Mouse (Mus musculus) embryonic facial prominence, embryonic 13.5 days (tissue): ENCODE results near the gene Fcmr. TPM values are rescaled to one million over a fixed set of nuclear protein-coding genes. Genes with fewer than 3 reads are reported as not detected.

Experiments used
- ATAC-seq: fragments of 200-750 bp; cut with Nextera tagmentation; 2 replicates; pipeline ENCODE4 v1.8.0; 2017; ENCODE audit warnings: low read depth; ENCODE audit not compliant: insufficient number of reproducible peaks, insufficient read depth, low FRiP score, low TSS enrichment
- H3K27ac ChIP-seq: fragments of 300-500 bp; sonication (generic); 2 replicates; pipeline ENCODE4 v1.5.1; 2015; ENCODE audit warnings: moderate library complexity, mild to moderate bottlenecking, inconsistent platforms
- H3K27me3 ChIP-seq: fragments of 300-500 bp; sonication (generic); 2 replicates; pipeline ENCODE4 v1.6.1; 2015; ENCODE audit warnings: mild to moderate bottlenecking, inconsistent platforms
- H3K36me3 ChIP-seq: fragments of 300-500 bp; sonication (generic); 2 replicates; pipeline ENCODE4 v1.6.1; 2015; ENCODE audit warnings: mild to moderate bottlenecking, inconsistent platforms
- H3K4me1 ChIP-seq: fragments of 300-500 bp; sonication (generic); 2 replicates; pipeline ENCODE4 v1.6.1; 2015; ENCODE audit warnings: inconsistent platforms
- H3K4me2 ChIP-seq: fragments of 300-500 bp; sonication (generic); 2 replicates; pipeline ENCODE4 v1.6.1; 2015; ENCODE audit warnings: moderate library complexity, mild to moderate bottlenecking, inconsistent platforms
- H3K4me3 ChIP-seq: fragments of 300-500 bp; sonication (generic); 2 replicates; pipeline ENCODE4 v1.5.1; 2015; ENCODE audit warnings: mild to moderate bottlenecking, inconsistent platforms
- H3K9ac ChIP-seq: fragments of 300-500 bp; sonication (generic); 2 replicates; pipeline ENCODE4 v1.6.1; 2015; ENCODE audit warnings: mild to moderate bottlenecking, inconsistent platforms
- H3K9me3 ChIP-seq: fragments of 300-500 bp; sonication (generic); 2 replicates; pipeline ENCODE4 v1.6.1; 2016; ENCODE audit warnings: inconsistent platforms
- WGBS: fragments of 180-500 bp; shearing (Covaris S2); methylation state at CpG from one replicate; pipeline ENCODE4 v1.1.7; 2015; ENCODE audit warnings: mixed read lengths; 5-methylcytosine and 5-hydroxymethylcytosine counted together
- polyA plus RNA-seq: library from polyadenylated mRNA; unstranded; fragments of >200 nt; fragmentation: Nextera tagmentation; extraction: Ambion mirVana; gene quantifications from 2 replicates; pipeline ENCODE4 v1.2.1, GENCODE M21; 2015

Fcmr gene
- polyA plus RNA-seq, 1 experiment from 2014 or later = not detected

GRCm38 (mm10) chr1:130875139-130875538 lies 9.7 kb downstream of the Fcmr start:
- no peak overlapping the region for H3K27ac ChIP-seq
- no peaks in the 10 kb centered on the region for H3K36me3 ChIP-seq
- no peak overlapping the region for H3K4me2 ChIP-seq
- WGBS = 41% methylated on average over 3 of the region's 3 CpGs
- no peak for ATAC-seq
- H3K4me1 ChIP-seq = peaks cover 8% of the 10 kb centered on the region; the same call in 1 of the 2 replicates
- no peak overlapping the region for H3K4me3 ChIP-seq
- peaks cover 29% of the 10 kb centered on the region for H3K27me3 ChIP-seq
- no peak overlapping the region for H3K9ac ChIP-seq
- H3K9me3 ChIP-seq = no peaks in the 10 kb centered on the region

GRCm38 (mm10) chr1:130875910-130876309 lies 10.4 kb downstream of the Fcmr start:
- peaks cover 8% of the 10 kb centered on the region; the same call in 1 of the 2 replicates for H3K4me1 ChIP-seq
- ATAC-seq = no peak
- H3K4me3 ChIP-seq = no peak overlapping the region
- no peak overlapping the region for H3K9ac ChIP-seq
- H3K27ac ChIP-seq = no peak overlapping the region
- no peaks in the 10 kb centered on the region for H3K9me3 ChIP-seq
- H3K36me3 ChIP-seq = no peaks in the 10 kb centered on the region
- no peak overlapping the region for H3K4me2 ChIP-seq
- peaks cover 31% of the 10 kb centered on the region for H3K27me3 ChIP-seq
- WGBS = 61% methylated on average over 3 of the region's 3 CpGs

- Histone ChIP-seq H3K4me2 (no peak overlapping the region), H3K4me1 (peaks cover 8% of the 10 kb centered on the region; the same call in 1 of the 2 replicates), H3K4me3 (no peak overlapping the region), H3K27ac (no peak overlapping the region), H3K9ac (no peak overlapping the region), H3K27me3 (peaks cover 31% of the 10 kb centered on the region), H3K36me3 (no peaks in the 10 kb centered on the region), H3K9me3 (no peaks in the 10 kb centered on the region)
- WGBS = 24% methylated on average over 3 of the region's 3 CpGs
- no peak for ATAC-seq
These were observed 11.6 kb downstream of the Fcmr start for GRCm38 (mm10) chr1:130876931-130877509.

- Histone ChIP-seq H3K9me3 (no peaks in the 10 kb centered on the region), H3K27ac (no peak overlapping the region), H3K4me1 (peaks cover 8% of the 10 kb centered on the region; the same call in 1 of the 2 replicates), H3K4me3 (peak overlapping the region; percentile 49), H3K9ac (peak overlapping the region; percentile 65), H3K4me2 (peak overlapping the region; percentile 92), H3K36me3 (no peaks in the 10 kb centered on the region), H3K27me3 (peaks cover 31% of the 10 kb centered on the region)
- 3% methylated on average over 41 of the region's 43 CpGs for WGBS
- peak; percentile 63; the same call in 1 of the 2 replicates for ATAC-seq
These were observed 12.6 kb downstream of the Fcmr start for GRCm38 (mm10) chr1:130877889-130878614.

GRCm38 (mm10) chr1:130879927-130880326 lies 14.5 kb downstream of the Fcmr start:
- no peak for ATAC-seq
- Histone ChIP-seq H3K27me3 (peaks cover 31% of the 10 kb centered on the region), H3K36me3 (no peaks in the 10 kb centered on the region), H3K9me3 (no peaks in the 10 kb centered on the region), H3K4me1 (peaks cover 8% of the 10 kb centered on the region; the same call in 1 of the 2 replicates), H3K4me3 (no peak overlapping the region), H3K9ac (no peak overlapping the region), H3K27ac (no peak overlapping the region), H3K4me2 (no peak overlapping the region)
- WGBS = 91% methylated on average over 7 of the region's 7 CpGs

- Histone ChIP-seq H3K4me3 (no peak overlapping the region), H3K4me1 (peaks cover 3% of the 10 kb centered on the region; the same call in 1 of the 2 replicates), H3K36me3 (no peaks in the 10 kb centered on the region), H3K4me2 (no peak overlapping the region), H3K27ac (no peak overlapping the region), H3K9ac (no peak overlapping the region), H3K9me3 (no peaks in the 10 kb centered on the region), H3K27me3 (peaks cover 19% of the 10 kb centered on the region)
- ATAC-seq = no peak
- 79% methylated on average over 4 of the region's 4 CpGs for WGBS
These were observed 17.7 kb downstream of the Fcmr start for GRCm38 (mm10) chr1:130883146-130883545.

GRCm38 (mm10) chr1:130887354-130887753 lies 21.9 kb downstream of the Fcmr start, which contains the start of gene Il24:
Gene Il24, minus strand, starts transcription at chr1:130887454.
- no peaks in the 10 kb centered on the region for H3K4me1 ChIP-seq
- H3K27me3 ChIP-seq = no peaks in the 10 kb centered on the region
- no peak within 1 kb of the TSS for H3K4me3 ChIP-seq
- H3K9ac ChIP-seq = no peak within 1 kb of the TSS
- H3K36me3 ChIP-seq = no peaks in the 10 kb centered on the region
- ATAC-seq = no peak
- H3K9me3 ChIP-seq = no peaks in the 10 kb centered on the region
- no peak within 1 kb of the TSS for H3K4me2 ChIP-seq
- no peak within 1 kb of the TSS for H3K27ac ChIP-seq

- Histone ChIP-seq H3K4me3 (no peak overlapping the region), H3K27me3 (no peaks in the 10 kb centered on the region), H3K9ac (no peak overlapping the region), H3K27ac (no peak overlapping the region), H3K9me3 (no peaks in the 10 kb centered on the region), H3K4me1 (peaks cover 7% of the 10 kb centered on the region; the same call in 1 of the 2 replicates), H3K36me3 (no peaks in the 10 kb centered on the region), H3K4me2 (no peak overlapping the region)
- no peak for ATAC-seq
- 69% methylated on average over 1 of the region's 1 CpGs for WGBS
These were observed 27.0 kb downstream of the Fcmr start for GRCm38 (mm10) chr1:130892446-130892845.

GRCm38 (mm10) chr1:130893329-130894040 lies 28.0 kb downstream of the Fcmr start:
- Histone ChIP-seq H3K4me3 (no peak overlapping the region), H3K4me2 (no peak overlapping the region), H3K27me3 (no peaks in the 10 kb centered on the region), H3K4me1 (peaks cover 7% of the 10 kb centered on the region; the same call in 1 of the 2 replicates), H3K36me3 (no peaks in the 10 kb centered on the region), H3K27ac (no peak overlapping the region), H3K9ac (no peak overlapping the region), H3K9me3 (no peaks in the 10 kb centered on the region)
- ATAC-seq = no peak
- WGBS = 68% methylated on average over 9 of the region's 9 CpGs

GRCm38 (mm10) chr1:130894468-130894867 lies 29.0 kb downstream of the Fcmr start:
- Histone ChIP-seq H3K36me3 (no peaks in the 10 kb centered on the region), H3K27me3 (no peaks in the 10 kb centered on the region), H3K4me3 (no peak overlapping the region), H3K4me2 (no peak overlapping the region), H3K9ac (no peak overlapping the region), H3K27ac (no peak overlapping the region), H3K9me3 (no peaks in the 10 kb centered on the region), H3K4me1 (peaks cover 7% of the 10 kb centered on the region; the same call in 1 of the 2 replicates)
- 55% methylated on average over 6 of the region's 6 CpGs for WGBS
- ATAC-seq = no peak

- H3K9ac ChIP-seq = no peak overlapping the region
- no peaks in the 10 kb centered on the region for H3K27me3 ChIP-seq
- no peaks in the 10 kb centered on the region for H3K36me3 ChIP-seq
- no peak overlapping the region for H3K4me2 ChIP-seq
- no peak overlapping the region for H3K4me3 ChIP-seq
- no peaks in the 10 kb centered on the region for H3K9me3 ChIP-seq
- no peaks in the 10 kb centered on the region for H3K4me1 ChIP-seq
- 80% methylated on average over 7 of the region's 7 CpGs for WGBS
- H3K27ac ChIP-seq = no peak overlapping the region
- ATAC-seq = no peak
These were observed 37.0 kb downstream of the Fcmr start for GRCm38 (mm10) chr1:130902505-130902904.
